Mouse (Mus musculus) intestine, postnatal 0 days (tissue): Measurements from ENCODE around the gene Trim16. TPM values are rescaled to one million over a fixed set of nuclear protein-coding genes. Genes with fewer than 3 reads are reported as not detected.

ENCODE experiments used
- ATAC-seq: fragments of 200-750 bp; cut with Nextera tagmentation; 2 replicates; pipeline ENCODE4 v1.8.0; 2017; ENCODE audit warnings: mild to moderate bottlenecking, moderate TSS enrichment, moderate library complexity
- H3K27ac ChIP-seq: fragments of 300-500 bp; sonication (generic); 2 replicates; pipeline ENCODE4 v1.5.1; 2014; ENCODE audit warnings: mild to moderate bottlenecking, low read depth, low read length, moderate library complexity
- H3K27me3 ChIP-seq: fragments of 300-500 bp; sonication (generic); replicated peaks from 2 replicates; pipeline ENCODE4 v1.6.1; 2014; ENCODE audit warnings: low read length, mixed read lengths; ENCODE audit not compliant: control insufficient read depth, insufficient read depth
- H3K36me3 ChIP-seq: fragments of 300-500 bp; sonication (generic); 2 replicates; pipeline ENCODE4 v1.6.1; 2014; ENCODE audit warnings: mild to moderate bottlenecking, moderate library complexity; ENCODE audit not compliant: control insufficient read depth, insufficient read depth
- H3K4me1 ChIP-seq: fragments of 300-500 bp; sonication (generic); replicated peaks from 2 replicates; pipeline ENCODE4 v1.6.1; 2014; ENCODE audit warnings: antibody characterized with exemption, low read length, mixed read lengths; ENCODE audit not compliant: control insufficient read depth, insufficient read depth
- H3K4me2 ChIP-seq: fragments of 300-500 bp; sonication (generic); replicated peaks from 2 replicates; pipeline ENCODE4 v1.6.1; 2014; ENCODE audit warnings: low read depth, mild to moderate bottlenecking, moderate library complexity
- H3K4me3 ChIP-seq: fragments of 300-500 bp; sonication (generic); 2 replicates; pipeline ENCODE4 v1.5.1; 2014; ENCODE audit warnings: low read depth, low read length
- H3K9ac ChIP-seq: fragments of 300-500 bp; sonication (generic); 2 replicates; pipeline ENCODE4 v1.6.1; 2014; ENCODE audit warnings: mild to moderate bottlenecking, low read depth, low read length
- H3K9me3 ChIP-seq: fragments of 300-500 bp; sonication (generic); 2 replicates; pipeline ENCODE4 v1.6.1; 2016; ENCODE audit warnings: mixed run types; ENCODE audit not compliant: control insufficient read depth
- CTCF ChIP-seq: sonication (generic); IDR thresholded peaks from 2 replicates; pipeline ENCODE4 v1.5.1; 2016; ENCODE audit warnings: low read depth, mild to moderate bottlenecking, control low read depth, antibody characterized with exemption, moderate library complexity
- WGBS: fragments of 180-500 bp; shearing (Covaris S2); extraction: QIAGEN DNeasy Blood & Tissue Kit; methylation state at CpG from one replicate; pipeline ENCODE4 v1.1.7; 2014; 5-methylcytosine and 5-hydroxymethylcytosine counted together
- polyA plus RNA-seq: library from polyadenylated mRNA; unstranded; fragments of >200 nt; fragmentation: Nextera tagmentation; extraction: Ambion mirVana; gene quantifications from 2 replicates; pipeline ENCODE4 v1.2.1, GENCODE M21; 2015

Trim16 gene
- polyA plus RNA-seq, 1 experiment from 2014 or later = 11.5 TPM

DNA sequence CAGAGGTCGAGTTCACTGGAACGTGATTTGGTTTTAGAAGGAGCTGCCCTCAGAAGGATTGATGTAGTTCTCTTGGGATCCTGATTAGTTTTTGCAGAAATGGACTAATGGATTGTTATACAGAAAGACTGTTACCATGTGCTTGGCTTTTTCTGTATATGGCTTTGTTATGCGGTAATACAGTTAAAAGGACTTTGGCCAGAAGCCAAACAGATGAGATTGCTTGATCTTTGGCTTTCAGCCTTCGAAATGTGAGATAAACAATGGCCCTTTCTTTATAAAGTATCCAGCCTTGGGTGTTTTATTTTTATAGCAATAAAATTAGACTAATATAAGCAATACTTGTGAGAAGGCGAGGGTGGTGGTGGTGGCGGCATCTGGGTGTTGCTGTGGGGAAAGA is 3.4 kb upstream of the Trim16 start:
- H3K27ac ChIP-seq = no peak overlapping the region
- ATAC-seq = no peak
- no peaks in the 10 kb centered on the region for H3K27me3 ChIP-seq
- H3K4me3 ChIP-seq = no peak overlapping the region
- H3K9me3 ChIP-seq = no peaks in the 10 kb centered on the region
- 20% methylated on average over 6 of the region's 6 CpGs for WGBS
- no peaks in the 10 kb centered on the region for H3K36me3 ChIP-seq
- H3K4me1 ChIP-seq = 0 out of 2 replicates have a peak, but pooled peaks cover 4% of the 10 kb centered on the region
- no peak for TF ChIP-seq CTCF
- H3K4me2 ChIP-seq = no peak overlapping the region
- H3K9ac ChIP-seq = no peak overlapping the region

DNA sequence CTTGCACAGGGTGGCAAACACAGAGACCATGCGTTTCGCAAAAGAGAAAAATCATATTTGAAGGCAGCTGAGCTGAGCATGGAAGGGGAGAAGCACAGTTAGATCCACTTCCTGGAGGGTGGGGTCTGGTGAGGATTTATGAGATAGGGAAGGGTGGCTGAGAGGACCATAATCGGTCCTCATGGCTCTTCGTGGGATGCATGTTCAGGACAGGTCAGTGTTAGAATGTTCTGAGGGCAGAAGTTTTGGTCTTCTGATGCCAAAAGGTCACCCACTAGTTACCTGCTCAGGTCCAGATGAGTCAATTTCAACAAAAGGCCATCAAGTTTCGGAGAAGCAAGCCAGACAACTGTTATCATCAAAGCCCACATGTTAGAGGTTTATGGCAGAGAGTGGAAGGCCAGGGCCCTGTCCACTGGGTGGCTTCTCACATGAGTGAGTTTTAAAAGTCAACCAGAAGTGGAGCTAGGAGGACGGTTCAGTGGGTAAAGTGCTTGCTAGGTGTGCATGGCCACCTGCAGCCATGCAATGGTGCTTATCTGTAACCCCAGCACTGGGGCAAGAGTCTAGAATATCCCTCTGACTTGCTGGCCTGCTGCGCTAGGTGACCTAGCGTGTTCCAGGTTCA is 858 bp upstream of the Trim16 start:
- 0 out of 2 replicates have a peak overlapping the region, but pooled peaks have one; percentile 28 for H3K27ac ChIP-seq
- 66% methylated on average over 8 of the region's 8 CpGs for WGBS
- H3K4me2 ChIP-seq = no peak overlapping the region
- no peaks in the 10 kb centered on the region for H3K36me3 ChIP-seq
- H3K9ac ChIP-seq = no peak overlapping the region
- no peak overlapping the region for H3K4me3 ChIP-seq
- TF ChIP-seq CTCF = no peak; the same call in 1 of the 2 replicates
- 0 out of 2 replicates have a peak, but pooled peaks cover 10% of the 10 kb centered on the region for H3K4me1 ChIP-seq
- ATAC-seq = no peak
- H3K27me3 ChIP-seq = no peaks in the 10 kb centered on the region
- no peaks in the 10 kb centered on the region for H3K9me3 ChIP-seq

DNA sequence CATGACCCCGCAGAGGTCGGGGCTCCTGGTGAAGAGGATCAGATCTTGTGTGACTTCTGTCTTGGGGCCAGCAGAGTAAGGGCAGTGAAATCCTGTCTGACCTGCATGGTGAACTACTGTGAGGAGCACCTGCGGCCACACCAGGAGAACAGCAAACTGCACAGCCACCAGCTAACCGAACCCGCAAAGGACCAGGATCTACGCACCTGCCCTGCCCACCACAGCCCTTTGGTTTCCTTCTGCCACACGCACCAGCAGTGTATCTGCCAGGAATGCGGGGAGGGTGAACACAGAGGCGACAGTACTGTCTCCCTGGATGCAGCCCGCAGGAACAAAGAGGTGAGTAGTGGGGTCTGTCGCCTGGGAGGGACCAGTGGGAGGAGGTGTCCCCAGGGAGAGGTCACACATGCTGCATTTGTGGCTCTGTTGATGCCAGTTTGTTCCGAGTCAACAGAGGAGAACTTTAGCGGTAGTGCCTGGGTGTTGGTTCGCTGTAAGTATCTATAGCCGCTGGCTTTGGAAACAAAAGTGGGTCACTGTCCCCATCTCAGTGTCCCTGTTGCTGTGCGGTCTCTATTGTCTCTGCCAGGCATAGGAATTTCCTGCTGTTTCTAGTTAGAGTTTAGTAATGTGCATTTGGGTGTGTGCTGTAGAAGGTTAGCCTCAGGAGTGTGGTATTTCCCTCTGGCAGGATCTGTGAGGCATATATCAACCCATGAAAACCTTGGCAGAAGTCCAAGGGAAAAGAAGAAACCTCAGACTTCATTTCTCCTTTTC is 818 bp downstream of the Trim16 start:
- H3K27ac ChIP-seq = peak overlapping the region; percentile 84
- H3K27me3 ChIP-seq = no peaks in the 10 kb centered on the region
- H3K4me1 ChIP-seq = peaks cover 10% of the 10 kb centered on the region; the same call in 1 of the 2 replicates
- peak; percentile 29; the same call in 1 of the 2 replicates for ATAC-seq
- no peaks in the 10 kb centered on the region; the same call in 1 of the 2 replicates for H3K36me3 ChIP-seq
- H3K9ac ChIP-seq = peak overlapping the region; percentile 57
- H3K4me2 ChIP-seq = peak overlapping the region; percentile 87
- H3K9me3 ChIP-seq = no peaks in the 10 kb centered on the region
- H3K4me3 ChIP-seq = peak overlapping the region; percentile 61
- 2% methylated on average over 16 of the region's 16 CpGs for WGBS
- no peak for TF ChIP-seq CTCF

DNA sequence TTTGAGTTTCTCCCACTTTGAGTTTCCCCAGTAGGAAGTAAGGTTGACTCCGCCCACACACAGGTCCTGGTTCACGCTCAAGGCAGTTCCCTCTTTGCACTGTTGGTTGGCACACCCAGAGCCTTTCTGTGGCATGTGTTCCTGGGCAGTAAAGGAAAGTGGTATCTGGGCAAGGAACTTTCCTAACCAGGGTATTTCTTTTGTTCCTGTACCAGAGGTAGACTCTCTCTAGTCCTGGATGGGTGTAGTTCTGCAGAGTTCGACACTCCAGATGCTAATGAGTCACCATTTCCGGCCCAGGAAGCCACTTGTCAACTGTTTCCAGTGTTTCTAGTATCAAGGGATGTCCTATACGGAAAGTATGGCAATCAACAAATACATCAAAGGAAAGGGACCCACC is 1.9 kb downstream of the Trim16 start:
- H3K4me1 ChIP-seq = peaks cover 16% of the 10 kb centered on the region; the same call in 1 of the 2 replicates
- no peak overlapping the region for H3K9ac ChIP-seq
- no peaks in the 10 kb centered on the region for H3K9me3 ChIP-seq
- H3K4me2 ChIP-seq = peak overlapping the region; percentile 87
- no peaks in the 10 kb centered on the region for H3K27me3 ChIP-seq
- peak overlapping the region; percentile 15; the same call in 1 of the 2 replicates for H3K27ac ChIP-seq
- 28% methylated on average over 5 of the region's 5 CpGs for WGBS
- ATAC-seq = peak; percentile 37; the same call in 1 of the 2 replicates
- peak overlapping the region; percentile 61 for H3K4me3 ChIP-seq
- no peak for TF ChIP-seq CTCF
- no peaks in the 10 kb centered on the region; the same call in 1 of the 2 replicates for H3K36me3 ChIP-seq

DNA sequence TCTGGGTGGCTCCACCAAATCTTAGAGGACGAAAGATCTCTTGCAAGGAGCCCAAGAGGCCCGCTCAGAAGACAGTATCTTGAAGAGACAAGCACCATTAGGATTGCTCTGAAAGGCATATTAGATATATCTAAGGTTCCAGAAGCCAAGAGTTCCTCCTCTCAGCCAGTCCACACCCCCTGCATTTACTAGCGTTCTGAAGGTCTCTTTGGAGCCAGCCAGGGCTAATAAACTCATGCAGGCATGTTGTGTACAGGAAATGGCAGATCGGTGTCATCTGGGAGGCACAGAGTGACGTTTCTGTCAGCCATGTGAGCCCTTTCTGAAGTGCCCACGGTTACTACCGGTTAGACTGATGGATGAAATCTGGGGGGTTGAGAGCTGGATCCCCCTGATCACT is 4.2 kb downstream of the Trim16 start:
- Histone ChIP-seq H3K36me3 (peaks cover 5% of the 10 kb centered on the region; the same call in 1 of the 2 replicates), H3K9ac (no peak overlapping the region), H3K27me3 (no peaks in the 10 kb centered on the region), H3K9me3 (no peaks in the 10 kb centered on the region), H3K4me1 (peaks cover 16% of the 10 kb centered on the region; the same call in 1 of the 2 replicates), H3K4me2 (peak overlapping the region; percentile 18), H3K27ac (no peak overlapping the region), H3K4me3 (no peak overlapping the region)
- no peak for TF ChIP-seq CTCF
- no peak for ATAC-seq
- WGBS = 50% methylated on average over 7 of the region's 7 CpGs
